Mouse (Mus musculus) limb, embryonic 11.5 days (tissue): ENCODE measurements around the gene Dgcr8. TPM values are rescaled to one million over a fixed set of nuclear protein-coding genes. Genes with fewer than 3 reads are reported as not detected.
"Not testable (repeated sequence)": the region's sequence is repeated elsewhere in the genome, so short reads cannot be mapped to it uniquely, and the experiment has no call there.

Experiments used
- ATAC-seq: fragments of 200-750 bp; cut with Nextera tagmentation; 2 replicates; pipeline ENCODE4 v1.8.0; 2017; ENCODE audit warnings: low read depth; ENCODE audit not compliant: insufficient number of reproducible peaks, low FRiP score, low TSS enrichment
- DNase-seq: peaks from one replicate; pipeline ENCODE4 v3.0.0-alpha.2; 2015; ENCODE audit warnings: low spot score
- H3K27ac ChIP-seq: fragments of 300-500 bp; sonication (generic); replicated peaks from 2 replicates; pipeline ENCODE4 v1.5.1; 2014; ENCODE audit warnings: low read depth, mild to moderate bottlenecking, low read length
- H3K27me3 ChIP-seq: fragments of 300-500 bp; sonication (generic); 2 replicates; pipeline ENCODE4 v1.6.1; 2014; ENCODE audit warnings: mild to moderate bottlenecking, low read length, mixed read lengths; ENCODE audit not compliant: control insufficient read depth, insufficient read depth
- H3K36me3 ChIP-seq: fragments of 300-500 bp; sonication (generic); 2 replicates; pipeline ENCODE4 v1.6.1; 2014; ENCODE audit warnings: mild to moderate bottlenecking, low read length, moderate library complexity, mixed read lengths; ENCODE audit not compliant: control insufficient read depth, insufficient read depth
- H3K4me1 ChIP-seq: fragments of 300-500 bp; sonication (generic); 2 replicates; pipeline ENCODE4 v1.6.1; 2014; ENCODE audit warnings: low read length, mixed read lengths; ENCODE audit not compliant: control insufficient read depth, insufficient read depth
- H3K4me2 ChIP-seq: fragments of 300-500 bp; sonication (generic); 2 replicates; pipeline ENCODE4 v1.6.1; 2014; ENCODE audit warnings: low read depth, mild to moderate bottlenecking, moderate library complexity; ENCODE audit not compliant: severe bottlenecking
- H3K4me3 ChIP-seq: fragments of 300-500 bp; sonication (generic); 2 replicates; pipeline ENCODE4 v1.5.1; 2014; ENCODE audit warnings: low read depth, low read length
- H3K9ac ChIP-seq: fragments of 300-500 bp; sonication (generic); 2 replicates; pipeline ENCODE4 v1.6.1; 2014; ENCODE audit warnings: mild to moderate bottlenecking, low read length
- H3K9me3 ChIP-seq: fragments of 300-500 bp; sonication (generic); 2 replicates; pipeline ENCODE4 v1.6.1; 2016; ENCODE audit warnings: low read length; ENCODE audit not compliant: control insufficient read depth
- WGBS: fragments of 180-500 bp; shearing (Covaris S2); extraction: QIAGEN DNeasy Blood & Tissue Kit; methylation state at CpG from one replicate; pipeline ENCODE4 v1.1.7; 2014; 5-methylcytosine and 5-hydroxymethylcytosine counted together
- polyA plus RNA-seq: library from polyadenylated mRNA; unstranded; fragments of >200 nt; fragmentation: Nextera tagmentation; extraction: Ambion mirVana; gene quantifications from 2 replicates; pipeline ENCODE4 v1.2.1, GENCODE M21; 2014

The Dgcr8 gene
- polyA plus RNA-seq, 1 experiment from 2014 or later, result 42.7 TPM

- no peaks in the 10 kb centered on the region for H3K27me3 ChIP-seq
- H3K4me3 ChIP-seq, result no peak overlapping the region
- no peaks in the 10 kb centered on the region for H3K9me3 ChIP-seq
- no peak for DNase-seq
- no peak for ATAC-seq
- H3K4me1 ChIP-seq, result no peaks in the 10 kb centered on the region
- H3K36me3 ChIP-seq, result peaks cover 2% of the 10 kb centered on the region; the same call in 1 of the 2 replicates
- H3K27ac ChIP-seq, result no peak overlapping the region
- H3K4me2 ChIP-seq, result no peak overlapping the region
- WGBS, result 76% methylated on average over 2 of the region's 2 CpGs
- no peak overlapping the region for H3K9ac ChIP-seq
Measured at GRCm38 (mm10) chr16:18321443-18321842, 32.4 kb upstream of the Dgcr8 start.

GRCm38 (mm10) chr16:18318992-18319391 lies 29.9 kb upstream of the Dgcr8 start:
- 77% methylated on average over 3 of the region's 3 CpGs for WGBS
- DNase-seq (no peak), ATAC-seq (no peak)
- no peak overlapping the region for H3K4me2 ChIP-seq
- no peak overlapping the region for H3K9ac ChIP-seq
- no peak overlapping the region for H3K4me3 ChIP-seq
- no peaks in the 10 kb centered on the region for H3K9me3 ChIP-seq
- H3K27ac ChIP-seq, result no peak overlapping the region
- H3K4me1 ChIP-seq, result no peaks in the 10 kb centered on the region
- peaks cover 2% of the 10 kb centered on the region; the same call in 1 of the 2 replicates for H3K36me3 ChIP-seq
- H3K27me3 ChIP-seq, result no peaks in the 10 kb centered on the region

GRCm38 (mm10) chr16:18308159-18308558 lies 19.1 kb upstream of the Dgcr8 start:
- 82% methylated on average over 1 of the region's 1 CpGs for WGBS
- ATAC-seq (no peak), DNase-seq (no peak)
- Histone ChIP-seq H3K9me3 (no peaks in the 10 kb centered on the region), H3K36me3 (no peaks in the 10 kb centered on the region), H3K4me1 (no peaks in the 10 kb centered on the region), H3K27me3 (no peaks in the 10 kb centered on the region), H3K4me3 (no peak overlapping the region), H3K27ac (no peak overlapping the region), H3K4me2 (no peak overlapping the region), H3K9ac (no peak overlapping the region)

GRCm38 (mm10) chr16:18289614-18290013 lies 568 bp upstream of the Dgcr8 start:
- H3K36me3 ChIP-seq, H3K9me3 ChIP-seq, DNase-seq, H3K27ac ChIP-seq, H3K27me3 ChIP-seq: not testable (repeated sequence)
- WGBS, result 6% methylated on average over 9 of the region's 10 CpGs
- ATAC-seq, result peak; percentile 15; the same call in 1 of the 2 replicates
- H3K4me3 ChIP-seq, result peak overlapping the region; percentile 72
- H3K9ac ChIP-seq, result peak overlapping the region; percentile 52
- H3K4me2 ChIP-seq, result peak overlapping the region; percentile 33; the same call in 1 of the 2 replicates
- H3K4me1 ChIP-seq, result peaks cover 11% of the 10 kb centered on the region

GRCm38 (mm10) chr16:18288581-18289061 lies 425 bp downstream of the Dgcr8 start:
- Histone ChIP-seq H3K4me1 (peaks cover 11% of the 10 kb centered on the region), H3K4me2 (peak overlapping the region; percentile 88), H3K9ac (peak overlapping the region; percentile 89), H3K4me3 (peak overlapping the region; percentile 72), H3K9me3 (no peaks in the 10 kb centered on the region), H3K36me3 (peaks cover 8% of the 10 kb centered on the region; the same call in 1 of the 2 replicates), H3K27ac (peak overlapping the region; percentile 74), H3K27me3 (no peaks in the 10 kb centered on the region)
- under 1% methylated on average over 29 of the region's 31 CpGs for WGBS
- ATAC-seq (peak; percentile 85), DNase-seq (no peak)

GRCm38 (mm10) chr16:18288166-18288565 lies 880 bp downstream of the Dgcr8 start:
- no peaks in the 10 kb centered on the region for H3K9me3 ChIP-seq
- ATAC-seq (no peak), DNase-seq (peak; percentile 36)
- H3K4me3 ChIP-seq, result peak overlapping the region; percentile 72
- H3K36me3 ChIP-seq, result peaks cover 12% of the 10 kb centered on the region
- WGBS, result 2% methylated on average over 4 of the region's 4 CpGs
- peak overlapping the region; percentile 89 for H3K9ac ChIP-seq
- peaks cover 11% of the 10 kb centered on the region for H3K4me1 ChIP-seq
- no peaks in the 10 kb centered on the region for H3K27me3 ChIP-seq
- no peak overlapping the region for H3K27ac ChIP-seq
- peak overlapping the region; percentile 88 for H3K4me2 ChIP-seq

GRCm38 (mm10) chr16:18275166-18275565 lies 13.9 kb downstream of the Dgcr8 start:
- no peaks in the 10 kb centered on the region for H3K4me1 ChIP-seq
- no peaks in the 10 kb centered on the region for H3K9me3 ChIP-seq
- DNase-seq (no peak), ATAC-seq (no peak)
- WGBS, result 91% methylated on average over 2 of the region's 2 CpGs
- H3K27me3 ChIP-seq, result no peaks in the 10 kb centered on the region
- no peak overlapping the region for H3K4me3 ChIP-seq
- no peak overlapping the region for H3K9ac ChIP-seq
- peaks cover 41% of the 10 kb centered on the region for H3K36me3 ChIP-seq
- H3K4me2 ChIP-seq, result no peak overlapping the region
- H3K27ac ChIP-seq, result no peak overlapping the region

- DNase-seq, result no peak
- H3K4me3 ChIP-seq, result no peak overlapping the region
Measured at GRCm38 (mm10) chr16:18268182-18268581, 20.9 kb downstream of the Dgcr8 start.

GRCm38 (mm10) chr16:18265024-18265423 lies 24.0 kb downstream of the Dgcr8 start:
- H3K4me3 ChIP-seq, result no peak overlapping the region
- ATAC-seq, result no peak
- H3K9ac ChIP-seq, result no peak overlapping the region
- no peaks in the 10 kb centered on the region for H3K9me3 ChIP-seq
- no peaks in the 10 kb centered on the region for H3K4me1 ChIP-seq
- no peak overlapping the region for H3K4me2 ChIP-seq
- H3K36me3 ChIP-seq, result peaks cover 42% of the 10 kb centered on the region
- H3K27ac ChIP-seq, result no peak overlapping the region
- 73% methylated on average over 2 of the region's 2 CpGs for WGBS
- no peaks in the 10 kb centered on the region for H3K27me3 ChIP-seq
- DNase-seq, result no peak

More at GRCm38 (mm10) chr16:18268182-18268581, 20.9 kb downstream of the Dgcr8 start:
- H3K4me1 ChIP-seq, result no peaks in the 10 kb centered on the region
- H3K27me3 ChIP-seq, result no peaks in the 10 kb centered on the region
- no peaks in the 10 kb centered on the region for H3K9me3 ChIP-seq
- peaks cover 41% of the 10 kb centered on the region for H3K36me3 ChIP-seq
- no peak overlapping the region for H3K27ac ChIP-seq
- no peak for ATAC-seq
- H3K9ac ChIP-seq, result no peak overlapping the region
- no peak overlapping the region for H3K4me2 ChIP-seq
- 94% methylated on average over 5 of the region's 5 CpGs for WGBS
